Mouse (Mus musculus) heart, embryonic 14.5 days (tissue): ENCODE data around the gene Sipa1l1. TPM values are rescaled to one million over a fixed set of nuclear protein-coding genes. Genes with fewer than 3 reads are reported as not detected.

Source experiments
- ATAC-seq: fragments of 200-750 bp; cut with Nextera tagmentation; 2 replicates; pipeline ENCODE4 v1.8.0; 2017; ENCODE audit warnings: low read depth, moderate TSS enrichment; ENCODE audit not compliant: insufficient number of reproducible peaks, insufficient read depth, low FRiP score
- H3K27ac ChIP-seq, 2 experiments: fragments of 200-500 bp in 1 of 2; fragments of 300-500 bp in 1 of 2; sonication (generic) in 1 of 2; replicated peaks in 1 of 2; 2 replicates each; pipeline ENCODE4 v1.5.1; 2012 to 2014; ENCODE audit warnings: low read depth in 2 of 2, low read length in 2 of 2, control low read depth in 1 of 2, mild to moderate bottlenecking in 1 of 2, mixed read lengths in 1 of 2; ENCODE audit not compliant: control insufficient read depth in 1 of 2, insufficient read depth in 1 of 2
- H3K27me3 ChIP-seq: fragments of 300-500 bp; sonication (generic); 2 replicates; pipeline ENCODE4 v1.6.1; 2014; ENCODE audit warnings: mild to moderate bottlenecking, low read length, control low read depth; ENCODE audit not compliant: control insufficient read depth, insufficient read depth
- H3K36me3 ChIP-seq: fragments of 300-500 bp; sonication (generic); 2 replicates; pipeline ENCODE4 v1.6.1; 2014; ENCODE audit warnings: mild to moderate bottlenecking, control low read depth, low read length, mixed read lengths; ENCODE audit not compliant: control insufficient read depth, insufficient read depth
- H3K4me1 ChIP-seq, 2 experiments: fragments of 200-500 bp in 1 of 2; fragments of 300-500 bp in 1 of 2; sonication (generic) in 1 of 2; 2 replicates each; pipeline ENCODE4 v1.6.1; 2012 to 2014; ENCODE audit warnings: low read length in 2 of 2, control low read depth in 1 of 2, mixed read lengths in 1 of 2; ENCODE audit not compliant: control insufficient read depth in 2 of 2, insufficient read depth in 2 of 2
- H3K4me2 ChIP-seq: fragments of 300-500 bp; sonication (generic); 2 replicates; pipeline ENCODE4 v1.6.1; 2014; ENCODE audit warnings: mild to moderate bottlenecking, low read length
- H3K4me3 ChIP-seq, 2 experiments: fragments of 200-500 bp in 1 of 2; fragments of 300-500 bp in 1 of 2; sonication (generic) in 1 of 2; 2 replicates each; pipeline ENCODE4 v1.5.1; 2012 to 2014; ENCODE audit warnings: low read length in 2 of 2, mild to moderate bottlenecking in 2 of 2, control low read depth in 1 of 2, low read depth in 1 of 2, moderate library complexity in 1 of 2; ENCODE audit not compliant: control insufficient read depth in 1 of 2, insufficient read depth in 1 of 2
- H3K9ac ChIP-seq: fragments of 300-500 bp; sonication (generic); 2 replicates; pipeline ENCODE4 v1.6.1; 2014; ENCODE audit warnings: mild to moderate bottlenecking, low read length
- H3K9me3 ChIP-seq: fragments of 300-500 bp; sonication (generic); 2 replicates; pipeline ENCODE4 v1.6.1; 2016; ENCODE audit warnings: low read length, control low read depth; ENCODE audit not compliant: control insufficient read depth
- WGBS: fragments of 180-500 bp; shearing (Covaris S2); extraction: QIAGEN DNeasy Blood & Tissue Kit; methylation state at CpG from one replicate; pipeline ENCODE4 v1.1.7; 2014; 5-methylcytosine and 5-hydroxymethylcytosine counted together
- polyA plus RNA-seq: library from polyadenylated mRNA; unstranded; fragments of >200 nt; fragmentation: Nextera tagmentation; extraction: Ambion mirVana; gene quantifications from 2 replicates; pipeline ENCODE4 v1.2.1, GENCODE M21; 2014

The Sipa1l1 gene
- polyA plus RNA-seq, 1 experiment from 2014 or later, result 25.6 TPM

- H3K4me2 ChIP-seq, result no peak overlapping the region
- H3K36me3 ChIP-seq, result no peaks in the 10 kb centered on the region
- H3K27ac ChIP-seq, result no peak overlapping the region
- no peak overlapping the region for H3K4me3 ChIP-seq
- H3K4me1 ChIP-seq, result peaks cover under 1 to 2% of the 10 kb centered on the region in 2 experiments; a peak in 3 of 4 replicates
- ATAC-seq, result no peak
- no peaks in the 10 kb centered on the region for H3K9me3 ChIP-seq
- WGBS, result 41% methylated on average over 4 of the region's 4 CpGs
- H3K9ac ChIP-seq, result no peak overlapping the region
- no peaks in the 10 kb centered on the region for H3K27me3 ChIP-seq
Measured at GRCm38 (mm10) chr12:82306035-82306434, 136.9 kb downstream of the Sipa1l1 start.

GRCm38 (mm10) chr12:82311593-82311992 lies 142.5 kb downstream of the Sipa1l1 start:
- WGBS, result 71% methylated on average over 2 of the region's 2 CpGs
- Histone ChIP-seq H3K9ac (no peak overlapping the region), H3K4me2 (no peak overlapping the region), H3K27ac (peak overlapping the region in 1 of 2 experiments; percentile 52; a peak in 1 of 4 replicates), H3K4me1 (peaks cover 12 to 28% of the 10 kb centered on the region in 2 experiments; a peak in 3 of 4 replicates), H3K4me3 (no peak overlapping the region), H3K36me3 (no peaks in the 10 kb centered on the region), H3K27me3 (no peaks in the 10 kb centered on the region), H3K9me3 (no peaks in the 10 kb centered on the region)
- no peak for ATAC-seq

- Histone ChIP-seq H3K27ac (peak overlapping the region; percentile 12 to 52; a peak in 1 of 4 replicates), H3K9ac (no peak overlapping the region), H3K4me1 (peaks cover 12 to 28% of the 10 kb centered on the region in 2 experiments; a peak in 3 of 4 replicates), H3K27me3 (no peaks in the 10 kb centered on the region), H3K4me3 (no peak overlapping the region), H3K9me3 (no peaks in the 10 kb centered on the region), H3K36me3 (no peaks in the 10 kb centered on the region), H3K4me2 (no peak overlapping the region)
- ATAC-seq, result no peak
- WGBS, result 56% methylated on average over 17 of the region's 17 CpGs
Measured at GRCm38 (mm10) chr12:82312091-82312820, 143.1 kb downstream of the Sipa1l1 start.

- no peaks in the 10 kb centered on the region for H3K9me3 ChIP-seq
- 69% methylated on average over 3 of the region's 3 CpGs for WGBS
- no peak for ATAC-seq
Measured at GRCm38 (mm10) chr12:82313091-82313490, 144.0 kb downstream of the Sipa1l1 start.

GRCm38 (mm10) chr12:82319436-82320131 lies 150.5 kb downstream of the Sipa1l1 start:
- Histone ChIP-seq H3K4me2 (no peak overlapping the region), H3K4me1 (peaks cover 0 to 15% of the 10 kb centered on the region in 2 experiments; a peak in 2 of 4 replicates), H3K36me3 (no peaks in the 10 kb centered on the region), H3K9ac (no peak overlapping the region), H3K27ac (no peak overlapping the region), H3K27me3 (no peaks in the 10 kb centered on the region), H3K9me3 (no peaks in the 10 kb centered on the region), H3K4me3 (no peak overlapping the region)
- WGBS, result 81% methylated on average over 7 of the region's 7 CpGs
- ATAC-seq, result no peak

More at GRCm38 (mm10) chr12:82313091-82313490, 144.0 kb downstream of the Sipa1l1 start:
- H3K4me3 ChIP-seq, result no peak overlapping the region
- no peak overlapping the region for H3K27ac ChIP-seq
- H3K4me2 ChIP-seq, result no peak overlapping the region
- no peak overlapping the region for H3K9ac ChIP-seq
- no peaks in the 10 kb centered on the region for H3K36me3 ChIP-seq
- H3K27me3 ChIP-seq, result no peaks in the 10 kb centered on the region
- H3K4me1 ChIP-seq, result peaks cover 12 to 28% of the 10 kb centered on the region in 2 experiments; a peak in 3 of 4 replicates

- Histone ChIP-seq H3K27ac (no peak overlapping the region), H3K4me2 (no peak overlapping the region), H3K4me3 (no peak overlapping the region), H3K4me1 (peaks cover 3 to 17% of the 10 kb centered on the region in 2 experiments; a peak in 3 of 4 replicates), H3K9ac (no peak overlapping the region), H3K27me3 (no peaks in the 10 kb centered on the region), H3K9me3 (no peaks in the 10 kb centered on the region), H3K36me3 (no peaks in the 10 kb centered on the region)
- no peak for ATAC-seq
- 64% methylated on average over 3 of the region's 3 CpGs for WGBS
Measured at GRCm38 (mm10) chr12:82320204-82320603, 151.1 kb downstream of the Sipa1l1 start.

- ATAC-seq, result no peak
- 84% methylated on average over 8 of the region's 8 CpGs for whole genome bisulfite sequencing
- Histone ChIP-seq H3K27me3 (no peaks in the 10 kb centered on the region), H3K27ac (no peak overlapping the region), H3K4me2 (no peak overlapping the region), H3K4me3 (no peak overlapping the region), H3K36me3 (no peaks in the 10 kb centered on the region), H3K9me3 (no peaks in the 10 kb centered on the region), H3K9ac (no peak overlapping the region), H3K4me1 (peaks cover 3 to 14% of the 10 kb centered on the region in 2 experiments)
Measured at GRCm38 (mm10) chr12:82321397-82321796, 152.3 kb downstream of the Sipa1l1 start.
